23 mouse cellular contexts compared by ENCODE assay signal in the genomic region with DNA sequence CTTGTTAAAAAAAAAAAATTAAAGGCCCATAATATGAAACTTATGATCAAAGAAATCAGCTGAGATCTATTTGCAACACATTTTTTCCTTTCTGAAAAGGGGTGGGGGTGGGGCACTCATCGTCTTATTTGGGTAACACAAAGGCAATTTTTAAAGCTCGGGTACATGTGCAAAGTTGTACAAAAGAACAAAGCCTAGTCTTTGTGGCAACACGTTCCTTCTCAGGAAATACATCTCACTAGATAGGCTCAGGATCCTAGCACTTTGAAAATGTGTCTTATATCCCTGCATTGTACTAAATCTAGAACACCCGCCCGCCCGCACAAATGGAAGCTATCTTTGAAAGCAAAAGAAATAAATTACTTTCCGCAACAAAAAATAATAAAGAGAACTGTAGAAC.
DNase-seq lines count a peak whose midpoint lies in the region; ATAC-seq and TF ChIP-seq lines count a peak whose summit lies in the region.
"Had no signal": no experiment of that assay in that cellular context is flagged by ENCODE, and none has a peak within 500 bp of the region (broad histone marks: within the 10 kb centered on the region; RNA-seq: fewer than 3 reads in every experiment).

No protein-coding gene starts in this region.

- no peaks in the 10 kb centered on the region for H3K27me3 ChIP-seq in forebrain, embryonic 14.5 days (replicated peaks; ENCODE audit: control insufficient read depth, insufficient read depth, low read length)
- H3K27me3 ChIP-seq in midbrain, embryonic 13.5 days, result no peaks in the 10 kb centered on the region
- H3K27me3 ChIP-seq: embryonic facial prominence, embryonic 12.5 days; heart, embryonic 15.5 days had no signal

- TF ChIP-seq POLR2A in brain, embryonic 14.5 days (IDR thresholded peaks at IDR 0.05; ENCODE audit: borderline replicate concordance, extremely low read depth, insufficient read depth, insufficient read length, poor library complexity, severe bottlenecking), result no peak

- H3K4me2 ChIP-seq in forebrain, embryonic 14.5 days (ENCODE audit: low read length), result peak overlapping the region; percentile 1; the same call in 1 of the 2 replicates
- H3K4me2 ChIP-seq in midbrain, embryonic 13.5 days (replicated peaks), result 0 out of 2 replicates have a peak overlapping the region, but pooled peaks have one; percentile 11
- H3K4me2 ChIP-seq: embryonic facial prominence, embryonic 12.5 days; heart, embryonic 15.5 days had no signal

- H3K27ac ChIP-seq in forebrain, embryonic 14.5 days (ENCODE audit: low read depth, low read length), result peak overlapping the region; percentile 68; the same call in 1 of the 2 replicates
- H3K27ac ChIP-seq in midbrain, embryonic 13.5 days, result peak overlapping the region; percentile 78
- H3K27ac ChIP-seq: embryonic facial prominence, embryonic 12.5 days; heart, embryonic 15.5 days; kidney, postnatal 0 days; limb, embryonic 10.5 days had no signal

- H3K9ac ChIP-seq in forebrain, embryonic 14.5 days (ENCODE audit: low read length), result no peak overlapping the region; the same call in 1 of the 2 replicates
- no peak overlapping the region for H3K9ac ChIP-seq in midbrain, embryonic 13.5 days (replicated peaks)
- H3K9ac ChIP-seq: embryonic facial prominence, embryonic 12.5 days; heart, embryonic 15.5 days had no signal

- H3K4me1 ChIP-seq in forebrain, embryonic 14.5 days (ENCODE audit: control insufficient read depth, insufficient read depth, low read length), result peaks cover 49% of the 10 kb centered on the region
- H3K4me1 ChIP-seq in midbrain, embryonic 13.5 days (replicated peaks), result peaks cover 76% of the 10 kb centered on the region
- H3K4me1 ChIP-seq: heart, embryonic 15.5 days; megakaryocyte, embryonic 14.5 days had no signal

- intact Hi-C loops in left cerebral cortex, postnatal 25 days (cut with DNase I), result no loop called here
- intact Hi-C loops in left cerebral cortex, postnatal 10 days (cut with DNase I), result no loop called here
- intact Hi-C loops in left cerebral cortex, postnatal 36 days (cut with DNase I), result no loop called here

- ATAC-seq in forebrain, embryonic 14.5 days, result no peak
- ATAC-seq in midbrain, embryonic 13.5 days, result no peak
- ATAC-seq in activated CD4-positive, CD25-positive, alpha-beta regulatory T cell, adult 4 months, result no peak
- ATAC-seq: intestine, postnatal 0 days had no signal

- no peaks in the 10 kb centered on the region for H3K36me3 ChIP-seq in forebrain, embryonic 14.5 days (ENCODE audit: control insufficient read depth, insufficient read depth, low read length)
- no peaks in the 10 kb centered on the region for H3K36me3 ChIP-seq in midbrain, embryonic 13.5 days
- H3K36me3 ChIP-seq: embryonic facial prominence, embryonic 12.5 days; heart, embryonic 15.5 days; limb, embryonic 10.5 days had no signal

- H3K9me3 ChIP-seq in forebrain, embryonic 14.5 days (replicated peaks; ENCODE audit: control insufficient read depth, low read length), result no peaks in the 10 kb centered on the region
- H3K9me3 ChIP-seq in midbrain, embryonic 13.5 days, result no peaks in the 10 kb centered on the region
- H3K9me3 ChIP-seq: embryonic facial prominence, embryonic 12.5 days; heart, embryonic 15.5 days; limb, embryonic 10.5 days; megakaryocyte, embryonic 14.5 days had no signal

- H3K4me3 ChIP-seq in forebrain, embryonic 14.5 days (ENCODE audit: low read depth, low read length), result no peak overlapping the region
- H3K4me3 ChIP-seq in midbrain, embryonic 13.5 days (replicated peaks), result no peak overlapping the region
- H3K4me3 ChIP-seq: embryonic facial prominence, embryonic 12.5 days; erythroblast, embryonic 14.5 days; heart, embryonic 15.5 days; limb, embryonic 10.5 days; megakaryocyte, embryonic 14.5 days; myocyte had no signal

- TF ChIP-seq CTCF in brain, embryonic 14.5 days (IDR thresholded peaks at IDR 0.05; ENCODE audit: borderline replicate concordance, extremely low read depth, insufficient read depth, insufficient read length), result no peak

- WGBS in forebrain, embryonic 14.5 days, result 18% methylated on average over 7 of the region's 7 CpGs
- WGBS in midbrain, embryonic 13.5 days, result 29% methylated on average over 7 of the region's 7 CpGs

- peak; percentile 10 to 35 for DNase-seq in left cerebral cortex, postnatal 25 days (ENCODE audit: low spot score in 2 of 2)
- no peak for DNase-seq in left cerebral cortex, postnatal 10 days (ENCODE audit: extremely low spot score in 1 of 2, low spot score in 2 of 2)
- DNase-seq in brain, embryonic 14.5 days (ENCODE audit: low read depth), result peak; percentile 73
- peak; percentile 59 for DNase-seq in forebrain, embryonic 14.5 days (ENCODE audit: low spot score)
- DNase-seq in left cerebral cortex, postnatal 36 days (ENCODE audit: low spot score in 2 of 2), result no peak
- DNase-seq in layer of hippocampus, adult 9-11 months, result no peak
- DNase-seq: B cell, adult 2 months; cerebellum, postnatal 10 days; gastrocnemius, postnatal 36 days; lung, adult 18-20 months; lung, postnatal 14 days; retina, postnatal 1 day; thymus, postnatal 36 days had no signal

Comparison
In these comparisons a context has a peak if more than half of its experiments do, and no peak if none do; other contexts are left out.
1. DNase-seq: peak in left cerebral cortex, postnatal 25 days (2 of 2), brain, embryonic 14.5 days (single experiment) and forebrain, embryonic 14.5 days (single experiment); none in left cerebral cortex, postnatal 10 days (0 of 2), left cerebral cortex, postnatal 36 days (0 of 2) and layer of hippocampus, adult 9-11 months (single experiment).